Mouse (Mus musculus): ENCODE data around the gene Madcam1.

DNA sequence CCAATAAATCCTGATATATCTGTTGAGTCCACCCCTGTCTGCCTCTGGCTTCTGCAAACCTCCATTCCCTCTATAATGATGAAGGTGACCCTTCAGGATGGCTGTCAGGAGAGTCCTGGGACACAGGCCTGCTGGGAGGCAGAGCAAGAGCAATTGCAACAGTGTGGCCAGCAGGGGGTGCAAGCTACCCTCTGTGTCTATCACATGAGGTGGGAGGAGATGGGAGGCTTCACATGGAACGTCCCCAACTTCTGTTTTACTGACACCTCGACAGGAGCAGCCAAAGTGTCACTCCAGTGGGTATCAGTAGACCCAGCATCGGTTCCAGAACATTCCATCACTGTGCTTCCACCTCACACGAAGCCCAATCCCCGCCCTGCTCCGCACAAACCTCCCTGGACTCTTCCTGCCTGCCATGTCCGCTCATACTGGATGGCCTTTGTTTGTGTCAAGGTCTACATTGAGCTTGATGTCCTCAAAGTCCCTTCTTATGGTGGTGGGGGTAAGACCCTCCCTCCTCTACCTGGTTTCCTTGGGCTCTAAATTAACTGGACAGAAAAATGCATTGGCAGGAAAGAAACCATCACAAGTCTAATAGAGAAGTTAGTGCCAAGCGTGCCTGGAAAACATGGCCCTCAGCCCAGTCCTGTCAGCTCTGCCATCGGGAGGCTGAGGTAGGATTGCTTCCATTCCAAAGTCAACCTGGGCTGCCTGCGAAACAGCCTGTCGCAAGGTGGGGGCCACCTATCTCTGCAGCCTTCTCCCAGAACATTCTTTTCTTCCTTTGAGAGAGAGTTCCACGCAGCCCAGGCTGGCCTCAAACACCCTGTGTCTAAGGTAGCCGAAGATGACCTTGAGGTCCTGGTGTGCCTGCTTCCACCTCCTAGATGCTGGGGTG, 31.1 kb downstream of the Madcam1 start:
- no peak for TF ChIP-seq EP300 (IDR thresholded peaks at IDR 0.05; ENCODE audit: low read depth)
- TF ChIP-seq CTCF (IDR thresholded peaks at IDR 0.05; ENCODE audit: low read depth) = peak; percentile 99
